Mouse (Mus musculus) lung, adult 2 months (tissue): ENCODE data around the gene Rai1.

ENCODE experiments used
- CTCF ChIP-seq: fragments of 200-500 bp; IDR thresholded peaks from 2 replicates; pipeline ENCODE4 v1.5.1; 2011; ENCODE audit warnings: mild to moderate bottlenecking, low read length, control low read depth; ENCODE audit not compliant: insufficient read depth
- POLR2A ChIP-seq: fragments of 200-500 bp; IDR thresholded peaks from 2 replicates; pipeline ENCODE4 v1.6.1; 2011; ENCODE audit warnings: low read depth, mild to moderate bottlenecking, control low read depth, low read length, borderline replicate concordance; ENCODE audit errors: extremely low read depth

DNA sequence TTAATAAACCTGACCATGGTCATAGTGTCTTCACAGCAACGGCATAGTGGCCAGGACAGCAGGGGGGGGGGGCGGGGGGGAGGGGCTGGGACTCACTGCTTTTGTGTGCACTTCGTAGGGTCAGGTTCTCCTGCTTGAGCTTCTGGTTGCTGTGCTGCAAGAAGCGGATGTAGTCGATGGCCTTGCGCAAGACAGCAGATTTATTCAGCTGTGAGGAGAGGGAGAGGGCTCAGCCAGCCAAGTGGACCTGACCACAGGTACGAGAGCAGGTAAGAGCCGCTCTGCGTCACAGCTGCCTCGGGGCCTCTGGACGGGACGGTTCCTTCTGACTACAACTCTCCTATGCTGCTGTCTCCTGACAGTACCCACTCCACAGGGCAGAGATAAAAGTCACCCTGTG is 100.2 kb downstream of the Rai1 start:
- no peak for TF ChIP-seq CTCF
- TF ChIP-seq POLR2A, result no peak
